Mouse (Mus musculus) forebrain, embryonic 11.5 days (tissue): ENCODE measurements around the gene Pde4d. TPM values are rescaled to one million over a fixed set of nuclear protein-coding genes. Genes with fewer than 3 reads are reported as not detected.

ENCODE experiments used
- ATAC-seq: fragments of 200-750 bp; cut with Nextera tagmentation; replicated peaks from 2 replicates; pipeline ENCODE4 v1.8.0; 2017; ENCODE audit warnings: moderate TSS enrichment; ENCODE audit not compliant: low FRiP score
- DNase-seq: peaks from one replicate; pipeline ENCODE4 v3.0.0-alpha.2; 2017; ENCODE audit warnings: low spot score
- H3K27ac ChIP-seq: fragments of 300-500 bp; sonication (generic); 2 replicates; pipeline ENCODE4 v1.5.1; 2014; ENCODE audit warnings: low read depth, low read length
- H3K27me3 ChIP-seq: fragments of 300-500 bp; sonication (generic); 2 replicates; pipeline ENCODE4 v1.6.1; 2014; ENCODE audit warnings: mild to moderate bottlenecking, low read length, mixed read lengths; ENCODE audit not compliant: control insufficient read depth, insufficient read depth
- H3K36me3 ChIP-seq: fragments of 300-500 bp; sonication (generic); 2 replicates; pipeline ENCODE4 v1.6.1; 2014; ENCODE audit warnings: mild to moderate bottlenecking, low read length, moderate library complexity, mixed read lengths; ENCODE audit not compliant: control insufficient read depth, insufficient read depth
- H3K4me1 ChIP-seq: fragments of 300-500 bp; sonication (generic); replicated peaks from 2 replicates; pipeline ENCODE4 v1.6.1; 2014; ENCODE audit warnings: low read length, mixed read lengths; ENCODE audit not compliant: control insufficient read depth, insufficient read depth
- H3K4me2 ChIP-seq: fragments of 300-500 bp; sonication (generic); 2 replicates; pipeline ENCODE4 v1.6.1; 2014; ENCODE audit warnings: low read depth, mild to moderate bottlenecking, low read length, moderate library complexity, mixed read lengths; ENCODE audit not compliant: severe bottlenecking
- H3K4me3 ChIP-seq: fragments of 300-500 bp; sonication (generic); 2 replicates; pipeline ENCODE4 v1.5.1; 2014; ENCODE audit warnings: low read depth, low read length
- H3K9ac ChIP-seq: fragments of 300-500 bp; sonication (generic); 2 replicates; pipeline ENCODE4 v1.6.1; 2014; ENCODE audit warnings: low read length
- H3K9me3 ChIP-seq: fragments of 300-500 bp; sonication (generic); 2 replicates; pipeline ENCODE4 v1.6.1; 2016; ENCODE audit warnings: low read length, mixed read lengths; ENCODE audit not compliant: control insufficient read depth
- WGBS: fragments of 180-500 bp; shearing (Covaris S2); extraction: QIAGEN DNeasy Blood & Tissue Kit; methylation state at CpG from one replicate; pipeline ENCODE4 v1.1.7; 2014; 5-methylcytosine and 5-hydroxymethylcytosine counted together
- polyA plus RNA-seq: library from polyadenylated mRNA; unstranded; fragments of >200 nt; fragmentation: Nextera tagmentation; extraction: Ambion mirVana; gene quantifications from 2 replicates; pipeline ENCODE4 v1.2.1, GENCODE M21; 2014

The Pde4d gene
- polyA plus RNA-seq, 1 experiment from 2014 or later, result 11.9 TPM

- DNase-seq (no peak), ATAC-seq (no peak)
- H3K9ac ChIP-seq, result no peak overlapping the region
- no peaks in the 10 kb centered on the region for H3K9me3 ChIP-seq
- no peak overlapping the region for H3K4me2 ChIP-seq
- H3K4me1 ChIP-seq, result no peaks in the 10 kb centered on the region
- H3K36me3 ChIP-seq, result no peaks in the 10 kb centered on the region
- 95% methylated on average over 3 of the region's 3 CpGs for WGBS
- H3K27ac ChIP-seq, result no peak overlapping the region
- H3K4me3 ChIP-seq, result no peak overlapping the region
- H3K27me3 ChIP-seq, result no peaks in the 10 kb centered on the region
Observed at GRCm38 (mm10) chr13:108431776-108432175, 18.0 kb upstream of the Pde4d start.

GRCm38 (mm10) chr13:108435687-108436086, 14.1 kb upstream of the Pde4d start:
- no peak overlapping the region for H3K27ac ChIP-seq
- H3K27me3 ChIP-seq, result no peaks in the 10 kb centered on the region
- no peak overlapping the region for H3K9ac ChIP-seq
- H3K36me3 ChIP-seq, result no peaks in the 10 kb centered on the region
- H3K4me2 ChIP-seq, result no peak overlapping the region
- H3K4me1 ChIP-seq, result no peaks in the 10 kb centered on the region
- no peaks in the 10 kb centered on the region for H3K9me3 ChIP-seq
- DNase-seq (no peak), ATAC-seq (no peak)
- no peak overlapping the region for H3K4me3 ChIP-seq

GRCm38 (mm10) chr13:108437424-108437823, 12.3 kb upstream of the Pde4d start:
- WGBS, result 91% methylated on average over 2 of the region's 2 CpGs
- no peak overlapping the region for H3K4me2 ChIP-seq
- H3K9ac ChIP-seq, result no peak overlapping the region
- H3K9me3 ChIP-seq, result no peaks in the 10 kb centered on the region
- DNase-seq (no peak), ATAC-seq (no peak)
- H3K4me3 ChIP-seq, result no peak overlapping the region
- H3K27ac ChIP-seq, result no peak overlapping the region
- no peaks in the 10 kb centered on the region for H3K4me1 ChIP-seq
- no peaks in the 10 kb centered on the region for H3K36me3 ChIP-seq
- no peaks in the 10 kb centered on the region for H3K27me3 ChIP-seq

DNA sequence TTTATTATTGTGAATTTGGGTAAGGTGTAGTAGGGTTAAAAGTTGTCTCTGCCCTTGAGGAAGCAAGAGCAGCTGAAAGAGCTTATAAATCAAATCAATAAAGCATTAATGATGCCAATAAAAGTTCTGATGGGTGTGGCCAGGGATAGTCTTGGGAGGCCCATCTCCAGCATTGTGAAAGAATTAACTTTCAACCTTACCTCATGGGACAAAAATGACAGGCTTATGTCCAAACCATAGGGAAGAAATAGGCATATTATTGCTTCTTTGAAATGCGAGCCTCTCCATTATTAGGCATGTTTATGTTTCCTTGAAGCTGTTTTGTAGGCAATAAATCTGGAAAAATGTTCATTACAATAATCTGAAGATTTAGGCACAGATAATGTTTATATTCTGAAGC, 10.7 kb upstream of the Pde4d start:
- no peaks in the 10 kb centered on the region for H3K27me3 ChIP-seq
- no peak overlapping the region for H3K4me3 ChIP-seq
- no peaks in the 10 kb centered on the region for H3K4me1 ChIP-seq
- WGBS, result 84% methylated on average over 1 of the region's 1 CpGs
- no peak for ATAC-seq
- H3K27ac ChIP-seq, result no peak overlapping the region
- no peaks in the 10 kb centered on the region for H3K9me3 ChIP-seq
- H3K36me3 ChIP-seq, result no peaks in the 10 kb centered on the region
- no peak for DNase-seq
- no peak overlapping the region for H3K4me2 ChIP-seq
- H3K9ac ChIP-seq, result no peak overlapping the region

DNA sequence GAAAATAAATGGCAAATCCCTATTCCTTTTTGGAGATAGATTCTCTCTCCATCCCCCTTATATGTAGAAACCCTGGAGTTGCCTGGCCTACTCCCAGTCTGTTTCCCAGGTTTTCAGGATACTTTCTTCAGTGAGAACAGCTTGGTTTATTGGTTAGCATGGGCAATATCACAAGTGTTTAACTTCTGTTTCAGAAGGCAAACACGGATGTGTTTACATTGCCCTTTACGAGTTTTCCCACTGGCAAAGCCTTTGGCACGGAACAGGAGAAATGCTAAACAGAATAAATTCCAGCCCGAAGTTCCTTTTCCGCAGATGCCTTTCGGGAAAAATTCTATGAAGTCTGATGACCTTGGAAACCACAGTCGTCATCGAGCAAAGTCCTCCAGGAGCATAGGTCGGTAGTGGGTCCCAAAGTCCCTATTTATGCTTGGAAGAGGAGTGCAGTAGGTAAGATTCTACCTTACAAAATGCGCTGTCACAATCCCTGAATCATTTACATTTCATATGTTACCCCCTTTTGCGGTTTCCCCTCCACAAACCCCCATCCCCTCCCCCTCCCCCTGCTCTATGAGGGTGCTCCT, 1.3 kb upstream of the Pde4d start:
- Histone ChIP-seq H3K4me2 (no peak overlapping the region), H3K4me3 (no peak overlapping the region), H3K27me3 (no peaks in the 10 kb centered on the region), H3K27ac (no peak overlapping the region), H3K9ac (no peak overlapping the region), H3K36me3 (no peaks in the 10 kb centered on the region), H3K4me1 (no peaks in the 10 kb centered on the region), H3K9me3 (no peaks in the 10 kb centered on the region)
- DNase-seq (no peak), ATAC-seq (no peak)
- WGBS, result 88% methylated on average over 11 of the region's 11 CpGs

DNA sequence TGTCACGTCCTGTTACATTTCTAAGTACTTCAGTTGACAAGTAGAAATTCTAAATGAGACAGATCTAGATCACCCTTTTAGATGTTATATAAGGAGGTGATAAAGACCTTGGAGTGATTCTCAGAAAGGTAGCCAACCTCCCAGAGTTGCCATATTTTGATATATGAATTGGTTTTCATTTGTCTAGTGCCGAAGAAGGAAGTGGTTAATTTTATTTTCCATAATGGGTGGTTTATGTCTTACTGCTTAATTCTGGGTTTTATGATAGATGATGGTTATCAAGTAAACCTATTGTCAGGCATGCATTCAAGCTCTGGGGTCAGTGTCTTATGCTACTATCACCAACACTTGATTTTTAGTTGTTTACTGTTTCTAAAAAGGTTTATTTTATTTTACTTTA, 1.4 kb downstream of the Pde4d start:
- Histone ChIP-seq H3K27me3 (no peaks in the 10 kb centered on the region), H3K9me3 (no peaks in the 10 kb centered on the region), H3K4me1 (no peaks in the 10 kb centered on the region), H3K36me3 (no peaks in the 10 kb centered on the region), H3K9ac (no peak overlapping the region), H3K4me3 (no peak overlapping the region), H3K4me2 (no peak overlapping the region), H3K27ac (no peak overlapping the region)
- WGBS, result 83% methylated on average over 2 of the region's 2 CpGs
- ATAC-seq (no peak), DNase-seq (no peak)

DNA sequence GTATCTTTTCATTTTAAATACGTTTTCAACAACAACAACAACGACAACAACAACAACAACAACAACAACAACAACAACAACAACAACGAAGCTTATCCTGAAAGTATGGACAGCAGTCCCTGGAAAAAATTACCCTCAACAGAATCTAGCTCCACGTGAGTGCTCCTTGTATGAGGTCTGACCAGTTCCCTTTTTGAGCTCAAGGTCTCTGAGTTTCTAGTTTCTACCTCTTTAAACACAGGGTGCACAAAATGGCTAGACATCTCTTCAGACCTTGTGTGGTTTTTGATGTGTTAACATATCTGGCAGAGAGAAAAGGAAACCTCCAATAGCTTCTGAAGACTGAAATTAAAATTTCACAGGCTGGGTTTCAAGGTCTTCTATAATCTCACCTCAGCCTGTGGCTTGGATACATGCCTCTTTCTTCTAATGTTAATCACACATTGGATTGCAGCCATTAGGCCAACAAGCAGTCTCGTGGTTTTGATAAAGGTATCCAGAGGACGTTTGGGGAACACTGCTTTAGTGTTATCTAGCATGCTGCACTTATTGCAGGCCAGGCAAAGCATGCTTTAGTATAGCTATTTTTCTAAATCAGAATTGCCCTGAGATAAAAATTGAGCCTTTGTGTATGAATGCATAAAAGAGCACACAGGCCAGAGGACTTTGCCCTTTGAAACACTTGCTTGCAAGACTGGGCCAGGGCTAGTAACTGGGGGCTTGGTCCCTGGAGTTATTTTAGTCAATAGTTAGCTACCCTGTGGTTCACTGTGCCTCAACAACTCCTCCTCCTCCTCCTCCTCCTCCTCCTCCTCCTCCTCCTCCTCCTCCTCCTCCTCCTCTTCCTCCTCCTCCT, 3.5 kb downstream of the Pde4d start:
- Histone ChIP-seq H3K4me3 (no peak overlapping the region), H3K4me2 (no peak overlapping the region), H3K9me3 (no peaks in the 10 kb centered on the region), H3K9ac (no peak overlapping the region), H3K4me1 (no peaks in the 10 kb centered on the region), H3K27me3 (no peaks in the 10 kb centered on the region), H3K27ac (no peak overlapping the region), H3K36me3 (no peaks in the 10 kb centered on the region)
- 80% methylated on average over 6 of the region's 6 CpGs for WGBS
- DNase-seq, result no peak
- no peak for ATAC-seq

GRCm38 (mm10) chr13:108462518-108462917, 12.8 kb downstream of the Pde4d start:
- no peak overlapping the region for H3K9ac ChIP-seq
- H3K27me3 ChIP-seq, result no peaks in the 10 kb centered on the region
- no peak for ATAC-seq
- no peaks in the 10 kb centered on the region for H3K4me1 ChIP-seq
- H3K36me3 ChIP-seq, result no peaks in the 10 kb centered on the region
- no peak overlapping the region for H3K4me3 ChIP-seq
- H3K27ac ChIP-seq, result no peak overlapping the region
- no peaks in the 10 kb centered on the region for H3K9me3 ChIP-seq
- no peak overlapping the region for H3K4me2 ChIP-seq
- 94% methylated on average over 5 of the region's 5 CpGs for WGBS
- no peak for DNase-seq

DNA sequence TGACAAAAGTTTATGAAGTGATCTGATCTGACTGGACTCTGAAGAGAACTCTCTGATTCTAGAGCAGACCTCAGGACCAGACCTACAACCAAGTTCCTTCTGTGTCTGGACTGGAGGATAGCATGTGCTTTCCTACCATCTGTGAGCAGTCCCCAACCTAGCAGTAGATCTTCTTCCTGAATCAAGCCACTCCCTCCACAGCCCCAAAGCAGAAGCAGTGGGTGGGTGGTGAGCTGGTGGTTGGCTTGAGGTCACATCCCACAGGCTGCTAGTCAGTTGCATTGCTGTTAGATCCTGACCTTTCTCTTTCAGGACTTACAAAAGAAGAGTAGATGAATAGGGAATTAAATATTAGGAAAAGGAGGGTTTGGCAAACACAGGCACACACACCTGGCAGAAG, 16.0 kb downstream of the Pde4d start:
- H3K9ac ChIP-seq, result no peak overlapping the region
- H3K9me3 ChIP-seq, result no peaks in the 10 kb centered on the region
- no peak overlapping the region for H3K27ac ChIP-seq
- DNase-seq (no peak), ATAC-seq (no peak)
- no peaks in the 10 kb centered on the region for H3K27me3 ChIP-seq
- no peaks in the 10 kb centered on the region for H3K4me1 ChIP-seq
- H3K4me3 ChIP-seq, result no peak overlapping the region
- H3K4me2 ChIP-seq, result no peak overlapping the region
- H3K36me3 ChIP-seq, result no peaks in the 10 kb centered on the region
